Mouse (Mus musculus) cortical plate, adult 2 months (tissue): ENCODE measurements around the gene Prrt1.

Experiments
- CTCF ChIP-seq: fragments of 200-500 bp; IDR thresholded peaks from 2 replicates; pipeline ENCODE4 v1.5.1; 2011; ENCODE audit warnings: mild to moderate bottlenecking, control low read depth, low read length; ENCODE audit not compliant: insufficient read depth; ENCODE audit errors: extremely low read depth
- POLR2A ChIP-seq: fragments of 200-500 bp; IDR thresholded peaks from 2 replicates; pipeline ENCODE4 v1.6.1; 2011; ENCODE audit warnings: mild to moderate bottlenecking, low read length, control low read depth; ENCODE audit not compliant: insufficient read depth; ENCODE audit errors: extremely low read depth

DNA sequence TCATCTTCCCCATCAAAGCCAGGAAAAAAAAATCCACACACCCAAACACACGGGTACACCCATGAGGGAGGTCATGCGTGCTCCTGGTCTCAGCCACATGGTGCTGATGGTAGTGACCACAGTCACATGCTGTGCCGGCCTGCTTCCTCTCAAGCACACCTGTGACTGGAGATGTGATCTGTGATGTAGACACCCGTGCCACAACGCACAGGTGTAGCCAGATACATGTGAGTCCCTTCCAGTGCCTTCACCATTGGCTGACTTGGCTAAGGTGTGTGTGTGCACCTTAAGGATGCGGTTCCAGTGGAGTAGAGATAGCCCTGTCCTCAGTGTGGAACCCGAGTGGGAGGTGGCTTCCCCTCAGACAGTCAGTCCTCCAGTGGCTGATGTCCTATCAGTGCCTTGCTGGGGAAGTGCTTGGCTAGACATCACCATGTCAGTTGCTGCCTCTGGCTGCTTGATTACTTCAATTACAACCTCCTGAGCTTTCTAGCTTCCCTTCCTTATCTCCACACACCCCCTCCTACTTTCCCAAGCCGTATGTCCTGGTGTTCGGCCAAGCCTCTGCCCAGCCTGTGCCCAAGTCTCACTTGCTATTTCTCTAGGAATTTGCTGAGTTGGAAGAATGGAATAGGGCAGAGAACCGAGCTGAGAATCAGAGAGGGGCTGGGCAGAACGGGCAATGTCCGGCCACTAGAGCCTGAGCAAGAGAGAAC is 30.0 kb downstream of the Prrt1 start:
- no peak for TF ChIP-seq POLR2A
- TF ChIP-seq CTCF, result no peak
